Comparison of ENCODE assay signal across 23 mouse cellular contexts in genomic region chr15:86446064-86446463, GRCm38 (mm10).
"Had no signal": no experiment of that assay in that cellular context is flagged by ENCODE, and none has a peak within 500 bp of the region (broad histone marks: within the 10 kb centered on the region; RNA-seq: fewer than 3 reads in every experiment).

No protein-coding gene starts in this region.

- H3K27me3 ChIP-seq: kidney, embryonic 15.5 days; limb, embryonic 12.5 days; limb, embryonic 15.5 days; midbrain, embryonic 12.5 days; neural tube, embryonic 13.5 days; stomach, embryonic 15.5 days had no signal

- H3K9ac ChIP-seq: kidney, embryonic 15.5 days; limb, embryonic 12.5 days; limb, embryonic 15.5 days; liver, embryonic 14.5 days; liver, postnatal 0 days; lung, embryonic 14.5 days; midbrain, embryonic 12.5 days; neural tube, embryonic 13.5 days; stomach, embryonic 15.5 days had no signal

- H3K9me3 ChIP-seq: kidney, embryonic 15.5 days; limb, embryonic 12.5 days; limb, embryonic 15.5 days; midbrain, embryonic 12.5 days; neural tube, embryonic 13.5 days; stomach, embryonic 15.5 days had no signal

- H3K4me1 ChIP-seq: kidney, embryonic 15.5 days; limb, embryonic 15.5 days; midbrain, embryonic 12.5 days; neural tube, embryonic 13.5 days; stomach, embryonic 15.5 days had no signal

- H3K27ac ChIP-seq: kidney, embryonic 15.5 days; left cerebral cortex, adult 2 months; limb, embryonic 12.5 days; limb, embryonic 15.5 days; liver, embryonic 14.5 days; macrophage; midbrain, embryonic 12.5 days; neural tube, embryonic 13.5 days; stomach, embryonic 15.5 days had no signal

- H3K4me2 ChIP-seq: kidney, embryonic 15.5 days; limb, embryonic 12.5 days; limb, embryonic 15.5 days; liver, embryonic 11.5 days; lung, embryonic 14.5 days; midbrain, embryonic 12.5 days; neural tube, embryonic 13.5 days; stomach, embryonic 15.5 days had no signal

- DNase-seq: kidney, adult 8-10 months; kidney, postnatal 10 days; kidney, postnatal 36 days; layer of hippocampus, postnatal 36 days; liver, postnatal 0 days; lung, embryonic 14.5 days; retina, postnatal 1 day; right cerebral cortex, postnatal 25 days; spleen, adult 18-20 months; thymus, postnatal 25 days had no signal

- H3K4me3 ChIP-seq: kidney, embryonic 15.5 days; left cerebral cortex, adult 2 months; limb, embryonic 12.5 days; limb, embryonic 15.5 days; midbrain, embryonic 12.5 days; myocyte; neural tube, embryonic 13.5 days; stomach, embryonic 15.5 days had no signal

- H3K36me3 ChIP-seq: kidney, embryonic 15.5 days; limb, embryonic 15.5 days; neural tube, embryonic 13.5 days; stomach, embryonic 15.5 days had no signal

- ATAC-seq: liver, postnatal 0 days; lung, postnatal 0 days; midbrain, embryonic 16.5 days had no signal
